Mouse (Mus musculus) heart, postnatal 0 days (tissue): ENCODE data around the gene Slc2a9.

Experiments used
- CTCF ChIP-seq: IDR thresholded peaks from 2 replicates; pipeline ENCODE4 v1.5.1; 2016; ENCODE audit warnings: antibody characterized with exemption, control low read depth, low read depth
- EP300 ChIP-seq: IDR thresholded peaks from 2 replicates; pipeline ENCODE4 v1.6.1; 2016; ENCODE audit warnings: antibody characterized with exemption, low read depth

DNA sequence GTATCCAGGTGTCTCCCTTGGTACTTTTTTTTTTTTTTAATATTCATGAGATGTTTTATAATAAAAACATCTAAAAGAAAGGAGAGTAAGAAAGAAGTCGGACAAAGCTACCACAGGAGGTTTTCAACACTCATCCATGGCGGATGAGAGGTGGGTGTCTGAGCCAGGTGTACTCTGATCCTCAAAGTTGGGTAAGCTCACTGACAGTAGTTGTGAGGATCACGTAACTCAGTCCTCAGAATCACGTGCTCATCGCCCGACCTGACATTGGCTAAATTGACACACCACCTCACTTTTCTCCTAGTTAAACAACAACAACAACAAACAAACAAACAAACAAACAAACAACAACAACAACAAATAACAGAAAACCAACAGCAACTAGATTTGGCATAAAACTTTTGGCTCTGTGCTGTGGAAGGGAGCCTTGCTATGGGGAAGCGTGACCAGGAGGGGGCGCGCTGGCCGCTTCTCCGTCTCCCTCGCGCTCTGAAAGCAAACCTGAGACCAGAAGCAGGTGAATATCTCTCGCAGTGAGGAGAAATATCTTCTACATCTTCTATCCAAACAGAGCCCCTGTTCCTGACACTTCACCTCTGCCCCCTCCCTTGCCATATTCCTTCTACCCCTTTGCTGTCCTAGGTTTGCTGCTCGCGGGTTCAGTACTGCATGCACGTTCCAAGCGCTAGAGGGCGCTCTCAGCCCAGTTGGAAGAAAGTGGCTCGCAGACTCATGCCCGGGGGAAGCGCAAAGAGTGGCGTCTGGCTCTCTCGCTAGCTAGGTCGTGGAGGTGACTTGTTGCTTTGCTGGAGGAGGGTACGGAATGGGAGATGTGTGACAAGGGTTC lies 195.5 kb downstream of the Slc2a9 start:
- TF ChIP-seq CTCF (peak; percentile 96), EP300 (no peak)
